Mouse (Mus musculus): ENCODE data around the gene Ptges3.

Gene Ptges3

GRCm38 (mm10) chr10:128048157-128048556, 10.6 kb upstream of the Ptges3 start:
- ChIA-PET CTCF (no interaction called here), POLR2A (interaction anchor here in 2 of 4 experiments (0.6 to 17.4 kb wide), 8 partner anchors 2 to 40 kb away, joined by 3 to 755 read pairs (median 72); partner anchors contain the start of genes Naca (in 2 of the 2), Atp5b (in 1 of the 2) and Ptges3 (in 1 of the 2))

- CTCF ChIA-PET, result interaction anchor here in 1 of 4 experiments (0.6 to 1.8 kb wide), 2 partner anchors 10 to 444 kb away, joined by 5 read pairs; no protein-coding TSS in a partner anchor
These were observed 9.0 kb upstream of the Ptges3 start for GRCm38 (mm10) chr10:128049741-128050140.

GRCm38 (mm10) chr10:128050355-128050754, 8.4 kb upstream of the Ptges3 start:
- POLR2A ChIA-PET, result interaction anchor here (0.6 to 17.4 kb wide), 16 partner anchors 9 to 382 kb away, joined by 3 to 755 read pairs (median 4); partner anchors contain the start of genes Atp5b (in 2 of the 4), Baz2a (in 2 of the 4), Naca (in 2 of the 4) and Nab2 (in 1 of the 4)
- CTCF ChIA-PET, result interaction anchor here in 2 of 4 experiments (0.6 to 1.8 kb wide), 3 partner anchors 11 to 334 kb away, joined by 3 to 5 read pairs (median 5); no protein-coding TSS in a partner anchor

More at GRCm38 (mm10) chr10:128049741-128050140, 9.0 kb upstream of the Ptges3 start:
- POLR2A ChIA-PET, result interaction anchor here in 3 of 4 experiments (0.7 to 17.4 kb wide), 15 partner anchors 8 to 832 kb away, joined by 3 to 755 read pairs (median 5); partner anchors contain the start of genes Baz2a (in 2 of the 3), Naca (in 2 of the 3), Atp5b (in 1 of the 3) and Nab2 (in 1 of the 3)

- CTCF ChIA-PET, result interaction anchor here in 2 of 4 experiments (0.5 to 1.0 kb wide), 5 partner anchors 12 to 1037 kb away, joined by 3 to 5 read pairs (median 3); no protein-coding TSS in a partner anchor
- POLR2A ChIA-PET, result interaction anchor here in 3 of 4 experiments (0.7 to 17.4 kb wide), 15 partner anchors 8 to 136 kb away, joined by 3 to 755 read pairs (median 7); partner anchors contain the start of genes Naca (in 3 of the 3), Baz2a (in 2 of the 3) and Atp5b (in 1 of the 3)
These were observed 7.2 kb upstream of the Ptges3 start for GRCm38 (mm10) chr10:128051589-128051988.

GRCm38 (mm10) chr10:128052136-128052535, 6.6 kb upstream of the Ptges3 start:
- POLR2A ChIA-PET, result interaction anchor here in 3 of 4 experiments (0.6 to 17.4 kb wide), 30 partner anchors 8 to 436 kb away, joined by 3 to 755 read pairs (median 6); partner anchors contain the start of genes Naca (in 3 of the 3), Atp5b (in 1 of the 3) and Baz2a (in 1 of the 3)
- CTCF ChIA-PET, result interaction anchor here (0.5 to 1.0 kb wide), 7 partner anchors 12 to 625 kb away, joined by 3 to 5 read pairs (median 3); partner anchors contain the start of gene Stat2 (in 1 of the 4)

GRCm38 (mm10) chr10:128053001-128053400, 5.8 kb upstream of the Ptges3 start:
- POLR2A ChIA-PET, result interaction anchor here (0.6 to 17.4 kb wide), 31 partner anchors 8 to 495 kb away, joined by 3 to 755 read pairs (median 6); partner anchors contain the start of genes Naca (in 3 of the 4), Atp5b (in 2 of the 4), Baz2a (in 1 of the 4) and Gls2 (in 1 of the 4)
- CTCF ChIA-PET, result interaction anchor here in 3 of 4 experiments (0.7 to 0.8 kb wide), 3 partner anchors 18 to 118 kb away, joined by 3 to 9 read pairs (median 7); no protein-coding TSS in a partner anchor

- CTCF ChIA-PET, result interaction anchor here in 1 of 4 experiments (1.0 kb wide), 1 partner anchor 33 kb away, joined by 3 read pairs; the partner anchor contains the start of gene Baz2a
- POLR2A ChIA-PET, result interaction anchor here (0.7 to 17.4 kb wide), 19 partner anchors 8 to 353 kb away, joined by 3 to 755 read pairs (median 5); partner anchors contain the start of genes Naca (in 3 of the 4), Atp5b (in 2 of the 4), Baz2a (in 1 of the 4) and Gls2 (in 1 of the 4)
These were observed 570 bp upstream of the Ptges3 start for GRCm38 (mm10) chr10:128058184-128058583.

GRCm38 (mm10) chr10:128059207-128059981, 640 bp downstream of the Ptges3 start:
- CTCF ChIA-PET, result interaction anchor here in 1 of 4 experiments (0.5 kb wide), 1 partner anchor 686 kb away, joined by 4 read pairs; no protein-coding TSS in a partner anchor
- POLR2A ChIA-PET, result interaction anchor here in 2 of 4 experiments (1.0 to 17.4 kb wide), 10 partner anchors 11 to 263 kb away, joined by 3 to 336 read pairs (median 16); partner anchors contain the start of genes Atp5b (in 2 of the 2), Naca (in 2 of the 2), Baz2a (in 1 of the 2) and Cnpy2 (in 1 of the 2)

- POLR2A ChIA-PET, result interaction anchor here (0.5 to 9.5 kb wide), 53 partner anchors 8 to 847 kb away, joined by 3 to 109 read pairs (median 5); partner anchors contain the start of genes Atp5b (in 3 of the 4), Baz2a (in 2 of the 4), Gls2 (in 2 of the 4) and Naca (in 2 of the 4)
These were observed 2.4 kb downstream of the Ptges3 start for GRCm38 (mm10) chr10:128061109-128061508.

GRCm38 (mm10) chr10:128062221-128062989, 3.7 kb downstream of the Ptges3 start:
- CTCF ChIA-PET, result interaction anchor here in 1 of 4 experiments (0.6 kb wide), 1 partner anchor 78 kb away, joined by 3 read pairs; no protein-coding TSS in a partner anchor
- POLR2A ChIA-PET, result interaction anchor here (0.6 to 9.5 kb wide), 26 partner anchors 8 to 561 kb away, joined by 3 to 109 read pairs (median 11); partner anchors contain the start of genes Atp5b (in 2 of the 4), Naca (in 2 of the 4), Baz2a (in 1 of the 4) and Gls2 (in 1 of the 4)

More at GRCm38 (mm10) chr10:128061109-128061508, 2.4 kb downstream of the Ptges3 start:
- CTCF ChIA-PET, result interaction anchor here (0.5 to 0.7 kb wide), 6 partner anchors 22 to 298 kb away, joined by 3 to 8 read pairs (median 4); no protein-coding TSS in a partner anchor

- POLR2A ChIA-PET, result interaction anchor here in 3 of 4 experiments (0.6 to 9.5 kb wide), 17 partner anchors 8 to 925 kb away, joined by 3 to 109 read pairs (median 5); partner anchors contain the start of genes Atp5b (in 3 of the 3) and Naca (in 1 of the 3)
- CTCF ChIA-PET, result interaction anchor here in 3 of 4 experiments (0.6 to 0.7 kb wide), 6 partner anchors 31 to 434 kb away, joined by 3 to 7 read pairs (median 4); partner anchors contain the start of gene Pan2 (in 1 of the 3)
These were observed 7.3 kb downstream of the Ptges3 start for GRCm38 (mm10) chr10:128066072-128066471.

- ChIA-PET CTCF (interaction anchor here (0.6 to 1.3 kb wide), 6 partner anchors 21 to 600 kb away, joined by 3 to 7 read pairs (median 3); partner anchors contain the start of gene Baz2a (in 1 of the 4)), POLR2A (interaction anchor here (0.6 to 11.8 kb wide), 31 partner anchors 8 to 401 kb away, joined by 3 to 302 read pairs (median 5); partner anchors contain the start of genes Atp5b (in 3 of the 4), Baz2a (in 2 of the 4), Naca (in 2 of the 4) and Gls2 (in 1 of the 4))
These were observed 10.4 kb downstream of the Ptges3 start for GRCm38 (mm10) chr10:128069201-128069600.

GRCm38 (mm10) chr10:128070432-128070831, 11.7 kb downstream of the Ptges3 start:
- POLR2A ChIA-PET, result interaction anchor here in 2 of 4 experiments (0.6 to 11.8 kb wide), 19 partner anchors 8 to 220 kb away, joined by 3 to 302 read pairs (median 7); partner anchors contain the start of genes Atp5b (in 2 of the 2), Baz2a (in 1 of the 2) and Naca (in 1 of the 2)
- CTCF ChIA-PET, result interaction anchor here (0.6 to 1.3 kb wide), 4 partner anchors 9 to 402 kb away, joined by 3 to 7 read pairs (median 4); partner anchors contain the start of genes Baz2a (in 2 of the 4) and Nab2 (in 1 of the 4)

- ChIA-PET CTCF (interaction anchor here (0.7 to 2.3 kb wide), 5 partner anchors 13 to 205 kb away, joined by 3 to 9 read pairs (median 3); partner anchors contain the start of gene Baz2a (in 2 of the 4)), POLR2A (interaction anchor here (0.9 to 11.8 kb wide), 33 partner anchors 8 to 206 kb away, joined by 3 to 302 read pairs (median 5); partner anchors contain the start of genes Baz2a (in 2 of the 4), Gls2 (in 2 of the 4), Naca (in 2 of the 4) and Atp5b (in 1 of the 4))
These were observed 19.5 kb downstream of the Ptges3 start for GRCm38 (mm10) chr10:128078269-128078668.

- POLR2A ChIA-PET, result interaction anchor here in 2 of 4 experiments (1.1 to 7.9 kb wide), 2 partner anchors 17 to 36 kb away, joined by 3 to 206 read pairs; partner anchors contain the start of gene Baz2a (in 1 of the 2)
These were observed 21.7 kb downstream of the Ptges3 start for GRCm38 (mm10) chr10:128080496-128080895.

More at GRCm38 (mm10) chr10:128080496-128080895, 21.7 kb downstream of the Ptges3 start:
- CTCF ChIA-PET, result no interaction called here

Data from embryonic stem cell, embryonic (primary cell).